Mouse (Mus musculus) left cerebral cortex, postnatal 25 days (tissue): ENCODE measurements around the gene Slc33a1. TPM values are rescaled to one million over a fixed set of nuclear protein-coding genes. Genes with fewer than 3 reads are reported as not detected.

Experiments used
- DNase-seq, 2 experiments: peaks; one replicate each; pipeline ENCODE4 v3.0.0; 2022; ENCODE audit warnings: low spot score in 2 of 2, mixed read lengths in 1 of 2
- intact Hi-C: fragments of 180-260 bp; cut with DNase I; formaldehyde crosslinking; loops from one replicate; pipeline ENCODE4 v1.15.1; 2025
- total RNA-seq, 2 experiments: library from RNA; stranded (reverse); gene quantifications; 2 replicates each; pipeline ENCODE4 v1.2.3; 2021

Gene Slc33a1
- total RNA-seq, result 10 to 100 TPM; 28.1 to 31.8 TPM

- peak; percentile 99 to 100 for DNase-seq
- intact Hi-C loops, result loop anchor here (1.0 kb wide), 1 partner anchor 12 kb away; the partner anchor contains the start of gene Gmps
Observed at GRCm38 (mm10) chr3:63964100-63964921, at the start of gene Slc33a1. Gene Slc33a1 (minus strand): TSS chr3:63964768.

- intact Hi-C loops, result loop anchor here (10.0 kb wide), 1 partner anchor 1504 kb away; no protein-coding TSS in a partner anchor
- DNase-seq, result no peak
Observed at GRCm38 (mm10) chr3:63988722-63989440, 24.3 kb upstream of the Slc33a1 start.

GRCm38 (mm10) chr3:63986656-63987055 lies 22.1 kb upstream of the Slc33a1 start:
- DNase-seq, result no peak
- intact Hi-C loops, result loop anchor here (10.0 kb wide), 1 partner anchor 1502 kb away; no protein-coding TSS in a partner anchor

- intact Hi-C loops, result no loop called here
- DNase-seq, result no peak
Observed at GRCm38 (mm10) chr3:63977895-63978294, 13.3 kb upstream of the Slc33a1 start.

GRCm38 (mm10) chr3:63975955-63976908 lies 11.7 kb upstream of the Slc33a1 start, which contains the start of gene Gmps:
Gene Gmps (plus strand): TSS chr3:63976106.
- peak; percentile 89 to 94 for DNase-seq
- intact Hi-C loops, result loop anchor here (1.0 kb wide), 1 partner anchor 12 kb away; the partner anchor contains the start of gene Slc33a1

- DNase-seq, result no peak
- intact Hi-C loops, result no loop called here
Observed at GRCm38 (mm10) chr3:63965929-63966328, 1.4 kb upstream of the Slc33a1 start.

GRCm38 (mm10) chr3:63964922-63965249 lies 318 bp upstream of the Slc33a1 start:
- no peak for DNase-seq
- intact Hi-C loops, result loop anchor here (1.0 kb wide), 1 partner anchor 11 kb away; the partner anchor contains the start of gene Gmps

- DNase-seq, result peak; percentile 5 to 19
- intact Hi-C loops, result loop anchor here (1.0 kb wide), 1 partner anchor 13 kb away; the partner anchor contains the start of gene Gmps
Observed at GRCm38 (mm10) chr3:63963421-63964099, 1.0 kb downstream of the Slc33a1 start.

- no peak for DNase-seq
- intact Hi-C loops, result no loop called here
Observed at GRCm38 (mm10) chr3:63949837-63950236, 14.7 kb downstream of the Slc33a1 start.

GRCm38 (mm10) chr3:63941204-63941850 lies 23.2 kb downstream of the Slc33a1 start:
- intact Hi-C loops, result no loop called here
- DNase-seq, result peak; percentile 45 to 84

- intact Hi-C loops, result no loop called here
- DNase-seq, result no peak
Observed at GRCm38 (mm10) chr3:63938928-63939327, 25.6 kb downstream of the Slc33a1 start.

- intact Hi-C loops, result loop anchor here (2.0 kb wide), 2 partner anchors 30 to 374 kb away; partner anchors contain the start of gene Plch1
- peak; percentile 89 to 92 for DNase-seq
Observed at GRCm38 (mm10) chr3:63928878-63929859, 35.4 kb downstream of the Slc33a1 start, which contains the start of gene E130311K13Rik. Gene E130311K13Rik (minus strand): TSS chr3:63929472.

- DNase-seq, result no peak
- intact Hi-C loops, result no loop called here
Observed at GRCm38 (mm10) chr3:63919634-63920033, 44.9 kb downstream of the Slc33a1 start.

GRCm38 (mm10) chr3:63910301-63910700 lies 54.3 kb downstream of the Slc33a1 start:
- intact Hi-C loops, result no loop called here
- DNase-seq, result no peak

- no peak for DNase-seq
- intact Hi-C loops, result no loop called here
Observed at GRCm38 (mm10) chr3:63905241-63905640, 59.3 kb downstream of the Slc33a1 start.

GRCm38 (mm10) chr3:63904157-63904556 lies 60.4 kb downstream of the Slc33a1 start:
- intact Hi-C loops, result no loop called here
- no peak for DNase-seq

- intact Hi-C loops, result no loop called here
- DNase-seq, result peak in 1 of 2 experiments; percentile 15
Observed at GRCm38 (mm10) chr3:63900021-63900571, 64.5 kb downstream of the Slc33a1 start.
